Mouse (Mus musculus): ENCODE measurements around the gene Inf2. TPM values are rescaled to one million over a fixed set of nuclear protein-coding genes. Genes with fewer than 3 reads are reported as not detected.

Gene Inf2
- polyA plus RNA-seq, 1 experiment from 2014 or later, result 1.4 TPM

DNA sequence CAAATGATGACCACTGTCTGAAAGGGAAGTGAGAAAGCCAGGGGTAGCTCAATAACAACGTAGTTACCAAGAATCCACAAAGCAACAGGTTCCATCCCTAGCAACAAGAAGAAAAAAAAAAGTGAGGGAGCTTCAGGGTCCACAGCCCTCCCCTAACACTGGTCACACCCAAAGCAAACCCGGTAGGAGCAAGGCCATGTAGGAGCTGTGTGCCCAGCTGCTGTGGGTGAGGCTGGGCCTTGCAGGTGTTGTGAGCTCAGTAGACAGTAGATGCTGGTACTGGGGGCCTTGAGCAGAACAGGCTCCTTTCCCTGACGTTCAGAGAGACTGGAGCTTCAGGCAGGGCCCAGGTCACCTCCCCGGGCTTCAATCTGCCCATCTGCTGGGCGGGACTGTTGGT lies 36.1 kb upstream of the Inf2 start:
- Histone ChIP-seq H3K4me1 (replicated peaks) (peaks cover 14% of the 10 kb centered on the region), H3K4me2 (no peak overlapping the region), H3K36me3 (no peaks in the 10 kb centered on the region), H3K4me3 (no peak overlapping the region), H3K9ac (no peak overlapping the region), H3K9me3 (no peaks in the 10 kb centered on the region), H3K27me3 (0 out of 2 replicates have a peak, but pooled peaks cover 7% of the 10 kb centered on the region), H3K27ac (replicated peaks) (0 out of 2 replicates have a peak overlapping the region, but pooled peaks have one; percentile 38)
- no peak for ATAC-seq (ENCODE audit: low read depth)
- 66% methylated on average over 5 of the region's 5 CpGs for WGBS

- Histone ChIP-seq H3K9ac (no peak overlapping the region), H3K36me3 (no peaks in the 10 kb centered on the region), H3K9me3 (no peaks in the 10 kb centered on the region), H3K4me2 (no peak overlapping the region), H3K27me3 (0 out of 2 replicates have a peak, but pooled peaks cover 7% of the 10 kb centered on the region), H3K4me1 (replicated peaks) (peaks cover 14% of the 10 kb centered on the region), H3K4me3 (no peak overlapping the region), H3K27ac (replicated peaks) (no peak overlapping the region)
- no peak for ATAC-seq (ENCODE audit: low read depth)
- 25% methylated on average over 12 of the region's 12 CpGs for WGBS
Observed at GRCm38 (mm10) chr12:112554900-112555299, 33.7 kb upstream of the Inf2 start.

- 81% methylated on average over 9 of the region's 9 CpGs for WGBS
- Histone ChIP-seq H3K27ac (replicated peaks) (no peak overlapping the region), H3K4me3 (no peak overlapping the region), H3K36me3 (no peaks in the 10 kb centered on the region), H3K9ac (no peak overlapping the region), H3K4me2 (no peak overlapping the region), H3K4me1 (replicated peaks) (peaks cover 10% of the 10 kb centered on the region), H3K27me3 (0 out of 2 replicates have a peak, but pooled peaks cover 7% of the 10 kb centered on the region), H3K9me3 (no peaks in the 10 kb centered on the region)
- no peak for ATAC-seq (ENCODE audit: low read depth)
Observed at GRCm38 (mm10) chr12:112556531-112557060, 32.0 kb upstream of the Inf2 start.

- Histone ChIP-seq H3K9ac (no peak overlapping the region), H3K4me1 (replicated peaks) (peaks cover 6% of the 10 kb centered on the region; the same call in 1 of the 2 replicates), H3K9me3 (no peaks in the 10 kb centered on the region), H3K27ac (replicated peaks) (no peak overlapping the region), H3K4me2 (no peak overlapping the region), H3K36me3 (no peaks in the 10 kb centered on the region), H3K4me3 (no peak overlapping the region), H3K27me3 (0 out of 2 replicates have a peak, but pooled peaks cover 7% of the 10 kb centered on the region)
- 72% methylated on average over 5 of the region's 5 CpGs for WGBS
- ATAC-seq (ENCODE audit: low read depth), result no peak
Observed at GRCm38 (mm10) chr12:112557219-112557618, 31.4 kb upstream of the Inf2 start.

DNA sequence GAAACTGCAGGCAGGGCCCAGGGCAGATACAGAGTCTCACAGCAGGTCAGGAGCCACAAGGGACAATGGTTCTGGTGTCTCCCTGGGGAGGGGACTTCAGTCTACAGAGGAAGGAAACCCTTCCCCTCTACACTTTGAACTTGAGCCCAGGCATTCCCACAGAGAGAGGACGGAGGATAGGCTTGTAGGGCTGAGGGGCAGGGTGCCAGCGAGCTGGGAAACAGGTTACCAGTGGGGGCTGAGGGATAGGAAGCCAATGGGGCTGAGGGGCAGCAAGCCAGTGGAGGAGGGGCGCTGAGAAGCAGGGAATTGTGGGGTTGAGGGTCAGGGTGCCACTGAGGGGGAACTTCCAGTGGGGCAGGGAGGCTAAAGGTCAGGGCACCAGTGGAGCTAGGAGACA lies 29.4 kb upstream of the Inf2 start:
- no peaks in the 10 kb centered on the region for H3K4me1 ChIP-seq (replicated peaks)
- no peak for ATAC-seq (ENCODE audit: low read depth)
- no peak overlapping the region for H3K4me3 ChIP-seq
- 0 out of 2 replicates have a peak, but pooled peaks cover 2% of the 10 kb centered on the region for H3K27me3 ChIP-seq
- no peaks in the 10 kb centered on the region for H3K36me3 ChIP-seq
- H3K27ac ChIP-seq (replicated peaks), result no peak overlapping the region
- 39% methylated on average over 3 of the region's 3 CpGs for WGBS
- H3K9ac ChIP-seq, result no peak overlapping the region
- no peak overlapping the region for H3K4me2 ChIP-seq
- H3K9me3 ChIP-seq, result no peaks in the 10 kb centered on the region

DNA sequence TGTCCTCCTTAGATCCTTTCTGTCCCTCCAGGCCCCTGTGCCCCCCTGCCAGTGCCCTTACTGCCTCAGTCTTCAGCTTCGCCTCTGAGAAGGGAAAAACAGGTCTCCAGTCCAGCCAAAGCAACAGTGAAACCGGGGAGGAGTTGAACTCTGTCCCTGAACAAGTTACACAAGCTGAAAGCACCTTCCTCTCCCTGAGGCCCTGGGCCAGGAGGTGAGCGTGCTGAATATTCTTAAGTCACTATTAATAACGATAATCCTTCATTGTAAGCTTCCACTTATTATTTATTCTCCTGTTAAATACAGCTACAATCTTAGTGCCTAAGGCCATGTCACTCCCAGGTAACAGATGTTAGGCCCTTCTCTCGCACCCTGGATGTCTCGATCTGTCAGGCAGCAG lies 28.9 kb upstream of the Inf2 start:
- H3K4me2 ChIP-seq, result no peak overlapping the region
- H3K27me3 ChIP-seq, result no peaks in the 10 kb centered on the region
- H3K36me3 ChIP-seq, result no peaks in the 10 kb centered on the region
- no peak for ATAC-seq (ENCODE audit: low read depth)
- no peak overlapping the region for H3K9ac ChIP-seq
- H3K4me1 ChIP-seq (replicated peaks), result no peaks in the 10 kb centered on the region
- 73% methylated on average over 6 of the region's 6 CpGs for WGBS
- H3K4me3 ChIP-seq, result no peak overlapping the region
- no peak overlapping the region for H3K27ac ChIP-seq (replicated peaks)
- H3K9me3 ChIP-seq, result no peaks in the 10 kb centered on the region

DNA sequence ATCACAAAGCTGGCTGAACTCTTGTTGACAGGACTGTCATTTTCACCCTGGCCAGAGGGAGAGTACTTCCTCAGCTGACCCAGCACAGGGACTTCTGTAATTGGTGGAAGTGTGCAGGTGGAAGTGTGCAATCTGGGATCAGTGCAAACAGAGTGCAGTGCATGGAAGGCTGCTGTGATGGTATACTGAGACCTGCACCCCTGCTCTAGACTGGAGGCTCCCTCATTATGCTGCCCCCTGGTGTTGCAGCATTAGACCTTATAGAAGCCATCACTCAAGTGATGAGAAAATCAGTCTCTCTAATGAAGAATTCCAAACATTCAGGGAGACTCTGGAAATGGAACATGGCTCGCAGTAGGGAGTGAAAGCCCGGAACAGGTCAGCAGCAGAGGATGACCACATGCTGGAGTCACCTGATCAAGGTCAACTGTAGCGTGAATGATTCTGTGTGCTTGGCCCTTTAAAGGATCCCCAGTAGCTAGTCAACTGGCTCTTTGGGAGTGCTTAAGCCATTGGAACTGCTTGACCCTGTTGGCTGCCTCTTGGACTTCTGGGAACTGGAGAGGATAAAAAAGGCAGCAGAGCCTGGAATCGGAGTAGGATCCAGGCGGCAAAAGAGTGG lies 28.3 kb upstream of the Inf2 start:
- Histone ChIP-seq H3K4me2 (no peak overlapping the region), H3K9ac (no peak overlapping the region), H3K9me3 (no peaks in the 10 kb centered on the region), H3K27ac (replicated peaks) (no peak overlapping the region), H3K4me1 (replicated peaks) (no peaks in the 10 kb centered on the region), H3K27me3 (no peaks in the 10 kb centered on the region), H3K4me3 (no peak overlapping the region), H3K36me3 (no peaks in the 10 kb centered on the region)
- 72% methylated on average over 3 of the region's 5 CpGs for WGBS
- ATAC-seq (ENCODE audit: low read depth), result no peak

DNA sequence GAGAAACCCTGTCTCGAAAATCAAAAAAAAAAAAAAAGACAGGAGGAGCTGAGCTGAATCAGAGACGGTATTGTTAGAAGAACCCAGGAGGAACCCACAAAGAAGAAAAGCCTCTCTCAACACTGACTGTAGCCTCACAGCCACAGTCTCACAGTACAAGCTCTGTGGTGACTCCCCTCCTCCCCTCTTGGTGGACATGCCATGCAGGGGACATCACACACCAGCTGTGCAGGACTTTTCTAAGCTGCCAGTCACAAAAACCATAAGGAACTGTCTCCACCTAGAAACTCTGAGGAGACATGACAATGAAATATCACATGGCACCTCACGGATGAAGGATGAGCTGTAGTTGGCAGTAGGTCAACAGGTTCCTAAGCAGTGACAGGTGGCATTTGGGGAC lies 27.4 kb upstream of the Inf2 start:
- H3K27me3 ChIP-seq, result no peaks in the 10 kb centered on the region
- no peaks in the 10 kb centered on the region for H3K36me3 ChIP-seq
- no peak overlapping the region for H3K4me3 ChIP-seq
- ATAC-seq (ENCODE audit: low read depth), result no peak
- H3K9me3 ChIP-seq, result no peaks in the 10 kb centered on the region
- H3K27ac ChIP-seq (replicated peaks), result no peak overlapping the region
- no peaks in the 10 kb centered on the region for H3K4me1 ChIP-seq (replicated peaks)
- H3K9ac ChIP-seq, result no peak overlapping the region
- no peak overlapping the region for H3K4me2 ChIP-seq
- 67% methylated on average over 3 of the region's 3 CpGs for WGBS

DNA sequence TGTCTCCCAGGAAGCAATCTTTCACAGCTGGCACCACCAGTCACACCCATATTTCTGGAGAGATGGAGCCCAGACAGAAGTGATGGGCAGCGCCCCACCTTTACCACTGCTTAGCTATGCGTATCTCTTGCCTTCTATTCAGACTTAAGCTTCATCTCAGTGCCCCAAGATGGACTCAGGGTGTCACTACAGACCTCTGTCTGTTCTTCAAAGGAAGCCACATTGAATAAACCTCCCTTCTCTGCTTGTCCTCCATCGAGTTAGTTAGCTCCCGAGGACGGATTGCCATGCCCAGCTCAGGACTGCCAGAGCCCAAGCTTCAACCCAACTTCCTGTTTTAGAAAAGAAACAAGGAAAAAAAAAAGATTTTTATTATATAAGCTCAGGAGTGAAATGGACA lies 26.1 kb upstream of the Inf2 start:
- Histone ChIP-seq H3K9ac (no peak overlapping the region), H3K27ac (replicated peaks) (no peak overlapping the region), H3K27me3 (no peaks in the 10 kb centered on the region), H3K9me3 (no peaks in the 10 kb centered on the region), H3K4me2 (no peak overlapping the region), H3K4me1 (replicated peaks) (no peaks in the 10 kb centered on the region), H3K4me3 (no peak overlapping the region), H3K36me3 (no peaks in the 10 kb centered on the region)
- WGBS, result 76% methylated on average over 5 of the region's 5 CpGs
- ATAC-seq (ENCODE audit: low read depth), result no peak

- Histone ChIP-seq H3K27me3 (no peaks in the 10 kb centered on the region), H3K4me1 (replicated peaks) (no peaks in the 10 kb centered on the region), H3K27ac (replicated peaks) (no peak overlapping the region), H3K36me3 (no peaks in the 10 kb centered on the region), H3K4me3 (no peak overlapping the region), H3K9me3 (no peaks in the 10 kb centered on the region), H3K4me2 (no peak overlapping the region), H3K9ac (no peak overlapping the region)
- 84% methylated on average over 6 of the region's 6 CpGs for WGBS
- ATAC-seq (ENCODE audit: low read depth), result no peak
Observed at GRCm38 (mm10) chr12:112563011-112563410, 25.6 kb upstream of the Inf2 start.

- no peak for ATAC-seq (ENCODE audit: low read depth)
- no peaks in the 10 kb centered on the region for H3K36me3 ChIP-seq
- no peak overlapping the region for H3K4me2 ChIP-seq
- H3K9me3 ChIP-seq, result no peaks in the 10 kb centered on the region
- H3K27ac ChIP-seq (replicated peaks), result no peak overlapping the region
- WGBS, result 88% methylated on average over 8 of the region's 8 CpGs
- no peaks in the 10 kb centered on the region for H3K27me3 ChIP-seq
- H3K4me1 ChIP-seq (replicated peaks), result no peaks in the 10 kb centered on the region
- no peak overlapping the region for H3K9ac ChIP-seq
- H3K4me3 ChIP-seq, result no peak overlapping the region
Observed at GRCm38 (mm10) chr12:112570160-112570559, 18.4 kb upstream of the Inf2 start.

GRCm38 (mm10) chr12:112571064-112571463 lies 17.5 kb upstream of the Inf2 start:
- H3K36me3 ChIP-seq, result no peaks in the 10 kb centered on the region
- no peak overlapping the region for H3K9ac ChIP-seq
- no peak overlapping the region for H3K27ac ChIP-seq (replicated peaks)
- ATAC-seq (ENCODE audit: low read depth), result no peak
- H3K4me1 ChIP-seq (replicated peaks), result 0 out of 2 replicates have a peak, but pooled peaks cover under 1% of the 10 kb centered on the region
- H3K4me2 ChIP-seq, result no peak overlapping the region
- H3K27me3 ChIP-seq, result no peaks in the 10 kb centered on the region
- H3K9me3 ChIP-seq, result no peaks in the 10 kb centered on the region
- 69% methylated on average over 6 of the region's 6 CpGs for WGBS
- no peak overlapping the region for H3K4me3 ChIP-seq
